Mouse (Mus musculus): ENCODE data around the gene Tbc1d10c. TPM values are rescaled to one million over a fixed set of nuclear protein-coding genes. Genes with fewer than 3 reads are reported as not detected.

Tbc1d10c gene
- polyA plus RNA-seq, 1 experiment from 2014 or later, result 3.6 TPM

GRCm38 (mm10) chr19:4148491-4148806, 42.6 kb downstream of the Tbc1d10c start, which contains the start of gene Coro1b:
Coro1b (plus strand) TSS chr19:4148619.
- WGBS, result under 1% methylated on average over 33 of the region's 33 CpGs
- Histone ChIP-seq H3K4me1 (peaks cover 22% of the 10 kb centered on the region), H3K4me3 (replicated peaks) (peak within 1 kb of the TSS; percentile 95), H3K9me3 (replicated peaks) (no peaks in the 10 kb centered on the region), H3K4me2 (replicated peaks) (peak within 1 kb of the TSS; percentile 85), H3K9ac (peak within 1 kb of the TSS; percentile 90), H3K27me3 (no peaks in the 10 kb centered on the region), H3K36me3 (peaks cover 33% of the 10 kb centered on the region), H3K27ac (replicated peaks) (peak within 1 kb of the TSS; percentile 80)
- ATAC-seq (ENCODE audit: insufficient number of reproducible peaks, low FRiP score, low TSS enrichment, low read depth), result peak; percentile 94

DNA sequence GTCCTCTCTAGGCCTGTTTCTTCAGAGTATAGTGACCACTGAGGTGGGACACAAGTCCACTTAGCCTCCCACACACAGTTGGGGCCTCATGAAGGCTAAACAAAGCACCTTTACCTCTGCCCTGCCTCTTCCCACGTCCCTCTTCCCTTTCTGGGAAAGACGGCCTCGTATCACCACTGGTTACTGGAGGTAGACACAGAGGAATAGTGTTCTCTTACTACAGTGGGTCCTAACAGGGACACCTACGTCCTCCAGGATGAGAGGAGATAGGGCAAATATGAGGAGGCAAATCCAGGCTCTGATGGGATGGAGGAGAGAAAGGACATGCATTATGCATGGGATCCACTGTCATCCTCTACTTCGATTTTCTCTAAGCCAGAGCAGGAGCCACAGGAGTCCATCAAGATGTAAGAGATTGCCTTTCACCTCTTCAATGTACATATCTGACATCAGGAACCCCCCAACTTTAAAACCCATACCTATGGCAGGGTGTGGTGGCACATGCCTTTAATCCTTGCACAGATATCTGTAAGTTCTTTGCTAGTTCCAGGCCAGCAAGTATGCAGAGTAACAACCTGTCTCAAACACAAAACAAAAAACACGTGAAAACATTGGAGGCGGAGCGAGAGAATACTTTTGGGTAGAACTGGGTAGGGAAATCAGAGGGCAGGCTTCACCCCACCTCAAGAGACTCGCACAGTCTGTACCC, 43.1 kb downstream of the Tbc1d10c start:
- ATAC-seq (ENCODE audit: insufficient number of reproducible peaks, low FRiP score, low TSS enrichment, low read depth), result no peak
- peak overlapping the region; percentile 71 for H3K27ac ChIP-seq (replicated peaks)
- no peaks in the 10 kb centered on the region for H3K27me3 ChIP-seq
- peaks cover 22% of the 10 kb centered on the region for H3K4me1 ChIP-seq
- no peaks in the 10 kb centered on the region for H3K9me3 ChIP-seq (replicated peaks)
- peak overlapping the region; percentile 90 for H3K9ac ChIP-seq
- WGBS, result 35% methylated on average over 9 of the region's 9 CpGs
- peak overlapping the region; percentile 85 for H3K4me2 ChIP-seq (replicated peaks)
- H3K36me3 ChIP-seq, result peaks cover 28% of the 10 kb centered on the region
- peak overlapping the region; percentile 95 for H3K4me3 ChIP-seq (replicated peaks)

GRCm38 (mm10) chr19:4147022-4147405, 44.1 kb downstream of the Tbc1d10c start:
- whole genome bisulfite sequencing, result 36% methylated on average over 3 of the region's 3 CpGs
- Histone ChIP-seq H3K4me1 (peaks cover 22% of the 10 kb centered on the region), H3K4me2 (replicated peaks) (no peak overlapping the region), H3K9me3 (replicated peaks) (no peaks in the 10 kb centered on the region), H3K9ac (no peak overlapping the region), H3K27me3 (no peaks in the 10 kb centered on the region), H3K27ac (replicated peaks) (no peak overlapping the region), H3K36me3 (peaks cover 20% of the 10 kb centered on the region), H3K4me3 (replicated peaks) (no peak overlapping the region)
- no peak for ATAC-seq (ENCODE audit: insufficient number of reproducible peaks, low FRiP score, low TSS enrichment, low read depth)

DNA sequence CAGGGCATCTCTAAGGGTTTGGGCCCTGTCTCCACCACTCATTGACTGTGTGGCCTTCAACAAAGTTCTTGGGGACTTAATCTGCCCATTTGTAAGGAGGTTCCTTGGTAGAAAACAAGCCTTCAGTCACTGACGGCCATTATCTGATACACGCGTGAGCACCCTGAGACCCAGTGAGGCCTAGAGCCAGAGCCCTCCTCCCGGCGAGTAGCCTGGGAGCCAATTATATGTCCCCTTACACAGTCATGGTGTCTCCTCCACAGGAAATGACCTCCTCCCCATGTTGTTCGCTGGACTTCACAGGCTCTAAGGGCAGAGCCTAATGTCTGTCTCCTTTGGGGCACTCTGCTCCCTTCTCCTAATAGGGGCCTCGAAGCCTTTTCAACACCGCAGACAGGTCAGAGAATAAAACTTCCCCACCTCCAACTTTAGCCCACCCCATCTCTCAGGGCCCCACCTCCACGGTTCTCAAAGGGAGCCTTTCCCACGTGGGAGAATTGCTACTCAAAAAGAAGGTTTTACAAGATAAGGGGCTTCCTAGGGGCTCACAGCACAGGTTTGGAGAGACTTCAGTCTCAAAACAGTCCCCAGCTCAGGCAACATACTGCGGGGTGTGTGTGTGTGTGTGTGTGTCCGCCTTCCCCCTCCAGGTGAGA, 44.6 kb downstream of the Tbc1d10c start:
- no peaks in the 10 kb centered on the region for H3K9me3 ChIP-seq (replicated peaks)
- 59% methylated on average over 12 of the region's 12 CpGs for WGBS
- no peaks in the 10 kb centered on the region for H3K27me3 ChIP-seq
- H3K9ac ChIP-seq, result no peak overlapping the region
- H3K27ac ChIP-seq (replicated peaks), result no peak overlapping the region
- H3K36me3 ChIP-seq, result peaks cover 16% of the 10 kb centered on the region
- H3K4me1 ChIP-seq, result peaks cover 22% of the 10 kb centered on the region
- H3K4me3 ChIP-seq (replicated peaks), result no peak overlapping the region
- ATAC-seq (ENCODE audit: insufficient number of reproducible peaks, low FRiP score, low TSS enrichment, low read depth), result no peak
- H3K4me2 ChIP-seq (replicated peaks), result no peak overlapping the region

DNA sequence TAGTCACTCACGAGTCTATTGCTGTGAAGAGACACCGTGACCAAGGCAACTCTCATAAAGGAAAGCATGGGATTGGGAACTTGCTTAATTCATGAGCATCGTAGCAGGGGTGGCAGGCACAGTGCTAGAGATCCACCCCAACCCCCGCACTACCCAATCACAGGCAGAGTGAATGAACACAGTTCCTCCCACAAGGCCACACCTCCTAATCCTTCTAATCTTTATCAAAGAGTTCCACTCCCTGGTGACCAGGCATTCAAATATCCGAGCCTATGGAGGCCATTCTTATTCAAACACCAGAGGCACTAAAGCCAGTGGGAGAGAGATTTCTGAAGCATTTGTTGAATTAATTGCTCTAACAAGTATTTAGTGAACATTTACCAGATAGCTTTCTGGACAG, 45.1 kb downstream of the Tbc1d10c start:
- WGBS, result 92% methylated on average over 5 of the region's 5 CpGs
- no peak overlapping the region for H3K27ac ChIP-seq (replicated peaks)
- no peak overlapping the region for H3K4me2 ChIP-seq (replicated peaks)
- H3K4me1 ChIP-seq, result peaks cover 22% of the 10 kb centered on the region
- ATAC-seq (ENCODE audit: insufficient number of reproducible peaks, low FRiP score, low TSS enrichment, low read depth), result no peak
- H3K4me3 ChIP-seq (replicated peaks), result no peak overlapping the region
- no peaks in the 10 kb centered on the region for H3K9me3 ChIP-seq (replicated peaks)
- H3K27me3 ChIP-seq, result no peaks in the 10 kb centered on the region
- H3K9ac ChIP-seq, result no peak overlapping the region
- peaks cover 11% of the 10 kb centered on the region for H3K36me3 ChIP-seq

DNA sequence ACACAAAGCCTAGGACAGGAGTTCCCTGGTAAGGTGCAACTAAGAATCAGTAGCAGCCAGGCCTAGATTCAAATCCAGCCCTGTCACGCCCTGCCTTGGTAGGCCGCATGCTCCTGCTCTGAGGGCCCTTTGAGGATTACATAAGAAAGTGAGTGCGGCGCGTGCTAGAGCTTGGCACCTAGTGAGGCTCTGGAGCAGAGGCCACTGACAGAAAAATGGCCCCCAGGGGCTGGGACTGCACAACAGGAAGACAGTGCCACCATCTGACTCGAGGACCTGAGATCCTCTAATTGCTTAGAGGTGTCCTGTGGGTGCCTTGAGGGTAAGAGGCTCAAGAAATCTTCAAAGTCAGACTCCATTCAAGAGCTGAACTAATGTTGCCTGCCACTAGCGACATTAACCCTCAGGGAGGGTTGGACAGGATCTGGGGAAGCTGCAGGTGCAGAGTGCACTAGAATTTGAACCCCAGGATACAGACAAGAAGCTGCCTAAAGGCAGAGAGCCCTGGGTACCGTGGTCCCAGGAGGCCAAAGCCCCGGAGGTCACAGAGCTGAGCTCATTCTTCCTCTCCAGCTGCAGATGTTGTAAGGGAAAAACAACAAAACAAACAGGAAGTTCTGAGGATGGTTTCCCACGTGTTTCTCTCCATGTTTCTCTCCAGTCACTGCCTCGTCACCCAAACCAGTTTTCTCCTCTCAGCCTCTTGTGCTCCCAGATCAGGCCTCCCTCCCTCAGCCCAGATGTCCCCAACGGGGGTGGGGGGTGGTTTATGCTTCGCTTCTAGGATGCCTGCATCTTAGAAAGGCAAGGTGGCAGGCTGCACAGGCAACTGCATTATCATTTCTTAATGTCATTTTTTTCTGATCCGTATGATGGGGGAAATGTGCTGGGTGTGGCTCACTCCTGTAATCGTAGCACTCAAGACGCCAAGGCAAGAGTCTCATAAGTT, 46.3 kb downstream of the Tbc1d10c start:
- Histone ChIP-seq H3K36me3 (no peaks in the 10 kb centered on the region), H3K9me3 (replicated peaks) (no peaks in the 10 kb centered on the region), H3K4me3 (replicated peaks) (no peak overlapping the region), H3K27me3 (no peaks in the 10 kb centered on the region), H3K4me2 (replicated peaks) (no peak overlapping the region), H3K4me1 (peaks cover 17% of the 10 kb centered on the region), H3K27ac (replicated peaks) (no peak overlapping the region), H3K9ac (no peak overlapping the region)
- WGBS, result 63% methylated on average over 16 of the region's 16 CpGs
- no peak for ATAC-seq (ENCODE audit: insufficient number of reproducible peaks, low FRiP score, low TSS enrichment, low read depth)

DNA sequence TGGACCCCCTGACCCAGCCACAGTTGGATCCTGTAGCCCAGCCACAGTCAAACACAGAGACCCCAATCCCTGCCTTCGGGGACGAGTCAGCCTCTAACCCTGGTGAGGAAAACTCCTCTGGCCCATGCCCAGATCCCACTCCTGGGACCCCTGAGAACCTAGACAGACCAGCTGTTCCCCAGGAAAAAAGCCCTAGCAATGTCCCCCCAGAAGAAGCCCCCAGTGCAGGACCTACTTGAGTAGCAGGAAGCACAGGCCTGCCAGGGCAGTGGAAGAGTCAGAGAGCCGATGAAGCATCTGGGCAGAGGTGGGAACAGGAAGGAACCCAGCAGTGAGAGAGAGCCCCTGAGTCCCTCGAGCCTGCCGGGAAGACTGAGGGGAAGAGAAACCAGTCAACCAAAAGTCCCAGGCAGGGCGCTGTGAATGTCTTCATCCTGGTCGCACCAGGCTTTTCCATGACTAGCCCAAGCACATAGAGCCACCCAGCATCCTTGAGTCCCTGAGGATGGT, 47.3 kb downstream of the Tbc1d10c start, which contains the start of gene Cabp4:
Gene Cabp4, minus strand, starts transcription at position 275 of the 510 bp plus-strand sequence.
- Histone ChIP-seq H3K4me2 (replicated peaks) (no peak within 1 kb of the TSS), H3K9me3 (replicated peaks) (no peaks in the 10 kb centered on the region), H3K36me3 (no peaks in the 10 kb centered on the region), H3K4me1 (peaks cover 6% of the 10 kb centered on the region), H3K9ac (no peak within 1 kb of the TSS), H3K4me3 (replicated peaks) (no peak within 1 kb of the TSS), H3K27me3 (no peaks in the 10 kb centered on the region), H3K27ac (replicated peaks) (no peak within 1 kb of the TSS)
- 70% methylated on average over 7 of the region's 7 CpGs for WGBS
- no peak for ATAC-seq (ENCODE audit: insufficient number of reproducible peaks, low FRiP score, low TSS enrichment, low read depth)

- Histone ChIP-seq H3K36me3 (no peaks in the 10 kb centered on the region), H3K9ac (no peak overlapping the region), H3K9me3 (replicated peaks) (no peaks in the 10 kb centered on the region), H3K4me2 (replicated peaks) (no peak overlapping the region), H3K4me3 (replicated peaks) (no peak overlapping the region), H3K27ac (replicated peaks) (no peak overlapping the region), H3K4me1 (no peaks in the 10 kb centered on the region), H3K27me3 (no peaks in the 10 kb centered on the region)
- WGBS, result 86% methylated on average over 18 of the region's 18 CpGs
- ATAC-seq (ENCODE audit: insufficient number of reproducible peaks, low FRiP score, low TSS enrichment, low read depth), result no peak
Observed at GRCm38 (mm10) chr19:4142416-4143173, 48.5 kb downstream of the Tbc1d10c start.

GRCm38 (mm10) chr19:4140147-4140546, 50.9 kb downstream of the Tbc1d10c start:
- 79% methylated on average over 6 of the region's 6 CpGs for WGBS
- H3K9me3 ChIP-seq (replicated peaks), result no peaks in the 10 kb centered on the region
- H3K4me2 ChIP-seq (replicated peaks), result no peak overlapping the region
- H3K27ac ChIP-seq (replicated peaks), result no peak overlapping the region
- H3K9ac ChIP-seq, result no peak overlapping the region
- ATAC-seq (ENCODE audit: insufficient number of reproducible peaks, low FRiP score, low TSS enrichment, low read depth), result no peak
- H3K4me3 ChIP-seq (replicated peaks), result no peak overlapping the region
- H3K36me3 ChIP-seq, result no peaks in the 10 kb centered on the region
- H3K4me1 ChIP-seq, result no peaks in the 10 kb centered on the region
- no peaks in the 10 kb centered on the region for H3K27me3 ChIP-seq

GRCm38 (mm10) chr19:4139446-4139845, 51.6 kb downstream of the Tbc1d10c start, which contains the start of gene Gpr152:
Gpr152 (plus strand) TSS chr19:4139787.
- H3K4me2 ChIP-seq (replicated peaks), result no peak within 1 kb of the TSS
- H3K9ac ChIP-seq, result no peak within 1 kb of the TSS
- H3K4me3 ChIP-seq (replicated peaks), result no peak within 1 kb of the TSS
- no peak for ATAC-seq (ENCODE audit: insufficient number of reproducible peaks, low FRiP score, low TSS enrichment, low read depth)
- H3K36me3 ChIP-seq, result no peaks in the 10 kb centered on the region
- 75% methylated on average over 2 of the region's 2 CpGs for WGBS
- no peak within 1 kb of the TSS for H3K27ac ChIP-seq (replicated peaks)
- no peaks in the 10 kb centered on the region for H3K27me3 ChIP-seq
- no peaks in the 10 kb centered on the region for H3K4me1 ChIP-seq
- H3K9me3 ChIP-seq (replicated peaks), result no peaks in the 10 kb centered on the region
